Mouse (Mus musculus) embryonic facial prominence, embryonic 15.5 days (tissue): ENCODE data around the gene Fry. TPM values are rescaled to one million over a fixed set of nuclear protein-coding genes. Genes with fewer than 3 reads are reported as not detected.
A peak's percentile ranks its signal among the peaks of the same experiment; 100 is the strongest.

Source experiments
- ATAC-seq: fragments of 200-750 bp; cut with Nextera tagmentation; 2 replicates; pipeline ENCODE4 v1.8.0; 2017; ENCODE audit warnings: low read depth, moderate TSS enrichment; ENCODE audit not compliant: insufficient number of reproducible peaks, low FRiP score, low TSS enrichment
- H3K27ac ChIP-seq: fragments of 300-500 bp; sonication (generic); replicated peaks from 2 replicates; pipeline ENCODE4 v1.5.1; 2015; ENCODE audit warnings: mild to moderate bottlenecking, inconsistent platforms
- H3K27me3 ChIP-seq: fragments of 300-500 bp; sonication (generic); 2 replicates; pipeline ENCODE4 v1.6.1; 2015; ENCODE audit warnings: inconsistent platforms
- H3K36me3 ChIP-seq: fragments of 300-500 bp; sonication (generic); 2 replicates; pipeline ENCODE4 v1.6.1; 2015; ENCODE audit warnings: mild to moderate bottlenecking, inconsistent platforms
- H3K4me1 ChIP-seq: fragments of 300-500 bp; sonication (generic); 2 replicates; pipeline ENCODE4 v1.6.1; 2015; ENCODE audit warnings: inconsistent platforms
- H3K4me2 ChIP-seq: fragments of 300-500 bp; sonication (generic); replicated peaks from 2 replicates; pipeline ENCODE4 v1.6.1; 2015; ENCODE audit warnings: mild to moderate bottlenecking, inconsistent platforms
- H3K4me3 ChIP-seq: fragments of 300-500 bp; sonication (generic); replicated peaks from 2 replicates; pipeline ENCODE4 v1.5.1; 2015; ENCODE audit warnings: mild to moderate bottlenecking, inconsistent platforms
- H3K9ac ChIP-seq: fragments of 300-500 bp; sonication (generic); 2 replicates; pipeline ENCODE4 v1.6.1; 2015; ENCODE audit warnings: inconsistent platforms
- H3K9me3 ChIP-seq: fragments of 300-500 bp; sonication (generic); replicated peaks from 2 replicates; pipeline ENCODE4 v1.6.1; 2016; ENCODE audit warnings: inconsistent platforms
- WGBS: fragments of 180-500 bp; shearing (Covaris S2); methylation state at CpG from one replicate; pipeline ENCODE4 v1.1.7; 2015; 5-methylcytosine and 5-hydroxymethylcytosine counted together
- polyA plus RNA-seq: library from polyadenylated mRNA; unstranded; fragments of >200 nt; fragmentation: Nextera tagmentation; extraction: Ambion mirVana; gene quantifications from 2 replicates; pipeline ENCODE4 v1.2.1, GENCODE M21; 2015

Fry gene
- polyA plus RNA-seq, 1 experiment from 2014 or later, result 11.4 TPM

DNA sequence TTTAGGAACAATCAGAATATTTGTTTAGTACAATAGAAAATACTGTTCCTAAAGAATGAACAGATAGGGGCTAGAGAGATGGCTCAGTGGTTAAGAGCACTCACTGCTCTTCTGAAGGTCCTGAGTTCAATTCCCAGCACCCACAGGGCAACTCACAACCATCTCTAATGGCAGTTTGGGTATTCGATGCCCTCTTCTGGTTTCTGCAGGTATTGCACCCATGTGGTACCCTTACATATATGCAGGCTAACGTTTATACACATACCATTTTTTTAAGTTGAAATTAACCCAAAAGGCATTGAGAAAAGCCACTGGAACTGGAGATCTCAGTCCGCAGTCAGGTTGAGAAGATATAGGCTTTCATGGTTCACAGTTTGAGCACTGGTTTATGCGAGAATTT lies 248.6 kb downstream of the Fry start:
- 85% methylated on average over 4 of the region's 4 CpGs for WGBS
- no peak for ATAC-seq
- no peak overlapping the region for H3K9ac ChIP-seq

DNA sequence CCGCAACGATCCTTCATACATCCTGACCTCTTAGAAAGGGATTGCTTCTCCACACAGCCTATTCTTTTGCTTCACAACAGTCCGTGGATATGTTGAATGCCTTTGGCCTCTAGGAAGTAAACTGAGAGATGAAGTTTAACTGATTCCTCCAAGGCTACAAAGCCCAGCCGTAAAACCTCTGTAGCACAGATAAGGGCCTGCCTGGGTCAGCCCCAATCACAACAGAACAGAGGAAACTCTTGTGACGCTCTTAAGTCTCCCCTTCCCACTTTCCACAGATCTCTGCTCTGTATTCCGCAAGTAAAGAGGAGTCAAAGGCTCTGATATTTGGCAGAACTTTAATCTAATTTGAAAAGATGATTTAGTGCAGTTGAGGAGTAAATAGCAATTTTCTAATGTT lies 251.8 kb downstream of the Fry start:
- H3K36me3 ChIP-seq, result no peaks in the 10 kb centered on the region; the same call in 1 of the 2 replicates
- H3K4me1 ChIP-seq, result no peaks in the 10 kb centered on the region
- no peak overlapping the region for H3K4me3 ChIP-seq
- no peaks in the 10 kb centered on the region for H3K27me3 ChIP-seq
- no peak overlapping the region for H3K9ac ChIP-seq
- WGBS, result 67% methylated on average over 6 of the region's 6 CpGs
- no peak for ATAC-seq
- no peak overlapping the region for H3K4me2 ChIP-seq
- H3K9me3 ChIP-seq, result no peaks in the 10 kb centered on the region
- no peak overlapping the region for H3K27ac ChIP-seq

More for the DNA sequence above, 248.6 kb downstream of the Fry start:
- H3K4me3 ChIP-seq, result no peak overlapping the region
- H3K9me3 ChIP-seq, result no peaks in the 10 kb centered on the region
- H3K27me3 ChIP-seq, result no peaks in the 10 kb centered on the region
- H3K36me3 ChIP-seq, result no peaks in the 10 kb centered on the region; the same call in 1 of the 2 replicates
- no peak overlapping the region for H3K4me2 ChIP-seq
- H3K27ac ChIP-seq, result no peak overlapping the region
- no peaks in the 10 kb centered on the region for H3K4me1 ChIP-seq

- Histone ChIP-seq H3K36me3 (no peaks in the 10 kb centered on the region; the same call in 1 of the 2 replicates), H3K9ac (no peak overlapping the region), H3K4me1 (no peaks in the 10 kb centered on the region), H3K4me2 (no peak overlapping the region), H3K27me3 (no peaks in the 10 kb centered on the region), H3K27ac (no peak overlapping the region), H3K4me3 (no peak overlapping the region), H3K9me3 (no peaks in the 10 kb centered on the region)
- ATAC-seq, result no peak
These were observed 252.4 kb downstream of the Fry start for GRCm38 (mm10) chr5:150370895-150371294.

GRCm38 (mm10) chr5:150372956-150373355 lies 254.5 kb downstream of the Fry start:
- Histone ChIP-seq H3K9me3 (no peaks in the 10 kb centered on the region), H3K27ac (no peak overlapping the region), H3K4me3 (no peak overlapping the region), H3K4me1 (no peaks in the 10 kb centered on the region), H3K36me3 (no peaks in the 10 kb centered on the region), H3K4me2 (no peak overlapping the region), H3K27me3 (no peaks in the 10 kb centered on the region), H3K9ac (no peak overlapping the region)
- ATAC-seq, result no peak
- WGBS, result 69% methylated on average over 3 of the region's 3 CpGs

GRCm38 (mm10) chr5:150374778-150375559 lies 256.5 kb downstream of the Fry start:
- ATAC-seq, result no peak
- no peak overlapping the region for H3K9ac ChIP-seq
- H3K4me2 ChIP-seq, result no peak overlapping the region
- no peaks in the 10 kb centered on the region for H3K9me3 ChIP-seq
- H3K4me1 ChIP-seq, result no peaks in the 10 kb centered on the region
- H3K4me3 ChIP-seq, result no peak overlapping the region
- 77% methylated on average over 8 of the region's 8 CpGs for WGBS
- H3K27ac ChIP-seq, result no peak overlapping the region
- no peaks in the 10 kb centered on the region for H3K36me3 ChIP-seq
- H3K27me3 ChIP-seq, result no peaks in the 10 kb centered on the region

- Histone ChIP-seq H3K9me3 (no peaks in the 10 kb centered on the region), H3K27me3 (no peaks in the 10 kb centered on the region), H3K27ac (no peak overlapping the region), H3K4me2 (no peak overlapping the region), H3K36me3 (peaks cover 9% of the 10 kb centered on the region), H3K9ac (no peak overlapping the region), H3K4me3 (no peak overlapping the region), H3K4me1 (no peaks in the 10 kb centered on the region)
- ATAC-seq, result no peak
- 85% methylated on average over 18 of the region's 18 CpGs for WGBS
These were observed 260.1 kb downstream of the Fry start for GRCm38 (mm10) chr5:150378586-150378985.

DNA sequence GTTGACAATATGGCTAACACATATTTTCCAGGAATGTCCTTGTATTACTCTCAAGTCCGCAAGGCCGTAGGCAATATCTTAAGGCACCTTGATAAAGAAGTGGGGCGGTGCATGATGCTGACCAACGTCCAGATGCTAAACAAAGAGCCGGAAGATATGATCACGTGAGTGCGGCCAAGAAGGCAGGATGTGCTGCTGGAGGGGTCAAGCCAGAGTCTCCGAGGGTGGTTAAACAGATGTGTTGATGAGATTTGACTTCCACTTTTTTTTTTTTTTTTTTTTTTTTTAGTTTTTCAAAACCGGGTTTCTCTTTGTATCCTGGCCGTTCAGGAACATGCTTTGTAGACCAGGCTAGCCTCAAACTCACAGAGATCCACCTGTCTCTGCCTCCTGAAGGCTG lies 262.3 kb downstream of the Fry start:
- Histone ChIP-seq H3K4me1 (no peaks in the 10 kb centered on the region), H3K27me3 (no peaks in the 10 kb centered on the region), H3K4me3 (no peak overlapping the region), H3K27ac (no peak overlapping the region), H3K36me3 (peaks cover 10% of the 10 kb centered on the region), H3K4me2 (no peak overlapping the region), H3K9ac (no peak overlapping the region), H3K9me3 (no peaks in the 10 kb centered on the region)
- 91% methylated on average over 10 of the region's 10 CpGs for whole genome bisulfite sequencing
- ATAC-seq, result no peak

- no peak overlapping the region for H3K27ac ChIP-seq
- no peaks in the 10 kb centered on the region for H3K4me1 ChIP-seq
- WGBS, result 47% methylated on average over 5 of the region's 5 CpGs
- H3K36me3 ChIP-seq, result peaks cover 19% of the 10 kb centered on the region
- H3K9ac ChIP-seq, result no peak overlapping the region
- H3K4me3 ChIP-seq, result no peak overlapping the region
- H3K27me3 ChIP-seq, result no peaks in the 10 kb centered on the region
- no peak for ATAC-seq
- no peak overlapping the region for H3K4me2 ChIP-seq
- H3K9me3 ChIP-seq, result no peaks in the 10 kb centered on the region
These were observed 264.0 kb downstream of the Fry start for GRCm38 (mm10) chr5:150382411-150382810.

GRCm38 (mm10) chr5:150384272-150385215 lies 266.1 kb downstream of the Fry start:
- Histone ChIP-seq H3K27ac (0 out of 2 replicates have a peak overlapping the region, but pooled peaks have one; percentile 18), H3K9me3 (no peaks in the 10 kb centered on the region), H3K27me3 (no peaks in the 10 kb centered on the region), H3K4me2 (no peak overlapping the region), H3K9ac (no peak overlapping the region), H3K4me1 (no peaks in the 10 kb centered on the region), H3K4me3 (no peak overlapping the region), H3K36me3 (peaks cover 19% of the 10 kb centered on the region)
- ATAC-seq, result no peak
- WGBS, result 49% methylated on average over 17 of the region's 17 CpGs

DNA sequence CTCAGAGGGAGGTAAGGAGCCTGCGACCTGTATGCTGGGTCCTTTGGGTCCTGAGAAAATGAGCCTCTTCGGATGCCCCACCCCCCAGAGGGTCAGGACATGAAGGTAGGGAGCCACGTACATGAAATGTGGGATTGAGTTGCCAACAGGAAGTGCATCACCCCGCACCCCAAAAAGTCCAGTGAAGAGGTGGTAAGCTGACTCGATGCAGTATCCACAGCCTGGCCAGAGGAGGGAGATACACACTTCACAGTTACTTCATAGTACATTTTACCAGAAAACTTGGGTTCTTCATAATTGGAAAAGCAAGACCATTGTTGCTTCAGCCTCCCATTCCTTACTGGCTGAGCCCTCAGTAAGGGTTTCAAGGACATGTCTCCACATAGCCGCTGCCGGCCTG lies 266.8 kb downstream of the Fry start:
- Histone ChIP-seq H3K9me3 (no peaks in the 10 kb centered on the region), H3K4me1 (no peaks in the 10 kb centered on the region), H3K4me3 (no peak overlapping the region), H3K27ac (no peak overlapping the region), H3K9ac (no peak overlapping the region), H3K27me3 (no peaks in the 10 kb centered on the region), H3K4me2 (no peak overlapping the region), H3K36me3 (peaks cover 19% of the 10 kb centered on the region)
- WGBS, result 75% methylated on average over 7 of the region's 7 CpGs
- no peak for ATAC-seq

DNA sequence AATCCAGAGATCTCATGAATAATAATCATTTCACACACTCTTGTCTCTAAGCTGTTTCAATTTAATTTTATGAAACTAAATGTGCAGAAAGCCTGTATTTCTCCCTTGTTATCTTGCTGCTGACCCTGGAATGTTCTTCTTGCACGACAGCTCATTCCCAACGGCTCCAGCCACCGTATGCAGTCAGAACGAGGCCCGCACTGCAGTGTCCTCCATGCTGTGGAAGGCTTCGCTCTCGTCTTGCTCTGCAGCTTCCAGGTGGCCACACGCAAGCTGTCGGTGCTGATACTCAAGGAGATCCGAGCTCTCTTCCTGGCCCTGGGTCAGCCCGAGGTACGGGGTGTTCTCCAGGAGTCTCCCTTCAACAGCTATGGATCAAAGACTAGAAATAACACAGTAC lies 270.2 kb downstream of the Fry start:
- no peaks in the 10 kb centered on the region for H3K27me3 ChIP-seq
- H3K9me3 ChIP-seq, result no peaks in the 10 kb centered on the region
- H3K4me3 ChIP-seq, result no peak overlapping the region
- H3K27ac ChIP-seq, result no peak overlapping the region
- WGBS, result 78% methylated on average over 12 of the region's 12 CpGs
- no peak overlapping the region for H3K9ac ChIP-seq
- H3K4me1 ChIP-seq, result no peaks in the 10 kb centered on the region
- H3K4me2 ChIP-seq, result no peak overlapping the region
- no peak for ATAC-seq
- peaks cover 14% of the 10 kb centered on the region; the same call in 1 of the 2 replicates for H3K36me3 ChIP-seq
